In genomic region chr19:5819549-5819948, GRCm38 (mm10) we compare ENCODE assay signal across 7 mouse cellular contexts. TPM values are rescaled to one million over a fixed set of nuclear protein-coding genes. Genes with fewer than 3 reads are reported as not detected.
DNase-seq lines count a peak whose midpoint lies in the region; ATAC-seq and TF ChIP-seq lines count a peak whose summit lies in the region.

No protein-coding gene starts in this region.

- no peaks in the 10 kb centered on the region for H3K9me3 ChIP-seq in neural tube, embryonic 15.5 days (replicated peaks)
- no peaks in the 10 kb centered on the region for H3K9me3 ChIP-seq in kidney, postnatal 0 days (replicated peaks; ENCODE audit: low read length)

- H3K9ac ChIP-seq in neural tube, embryonic 15.5 days (replicated peaks) = no peak overlapping the region
- no peak overlapping the region for H3K9ac ChIP-seq in kidney, postnatal 0 days (ENCODE audit: low read depth, low read length)

- H3K27me3 ChIP-seq in neural tube, embryonic 15.5 days (replicated peaks) = no peaks in the 10 kb centered on the region
- H3K27me3 ChIP-seq in kidney, postnatal 0 days (ENCODE audit: insufficient read depth, low read length) = no peaks in the 10 kb centered on the region

- H3K4me3 ChIP-seq in neural tube, embryonic 15.5 days (replicated peaks) = no peak overlapping the region
- H3K4me3 ChIP-seq in embryonic fibroblast, embryonic 13.5 days (ENCODE audit: insufficient read depth, low read length) = no peak overlapping the region
- H3K4me3 ChIP-seq in kidney, postnatal 0 days (replicated peaks; ENCODE audit: low read depth, low read length) = no peak overlapping the region

- peaks cover 40% of the 10 kb centered on the region for H3K4me1 ChIP-seq in neural tube, embryonic 15.5 days
- peaks cover 21% of the 10 kb centered on the region for H3K4me1 ChIP-seq in embryonic fibroblast, embryonic 13.5 days (ENCODE audit: control insufficient read depth, insufficient read depth, low read length)
- peaks cover 40% of the 10 kb centered on the region for H3K4me1 ChIP-seq in kidney, postnatal 0 days (replicated peaks; ENCODE audit: insufficient read depth, low read length)

- peak; percentile 31 for DNase-seq in neural tube, embryonic 10.5 days (ENCODE audit: extremely low spot score, low spot score)
- DNase-seq in kidney, postnatal 0 days (ENCODE audit: low spot score) = peak; percentile 77
- DNase-seq in urinary bladder, adult 2 months (ENCODE audit: low spot score) = no peak
- DNase-seq in layer of hippocampus, adult 11-12 months (ENCODE audit: low spot score) = no peak

- 58% methylated on average over 12 of the region's 12 CpGs for WGBS in neural tube, embryonic 15.5 days
- WGBS in kidney, postnatal 0 days = 44% methylated on average over 12 of the region's 12 CpGs

- no peaks in the 10 kb centered on the region for H3K36me3 ChIP-seq in neural tube, embryonic 15.5 days
- no peaks in the 10 kb centered on the region for H3K36me3 ChIP-seq in kidney, postnatal 0 days (ENCODE audit: insufficient read depth, low read length)

- TF ChIP-seq CTCF in embryonic fibroblast, embryonic 13.5 days (IDR thresholded peaks at IDR 0.05; ENCODE audit: borderline replicate concordance, insufficient read depth, low read length) = no peak
- TF ChIP-seq CTCF in kidney, postnatal 0 days (IDR thresholded peaks at IDR 0.05; ENCODE audit: low read depth) = peak; percentile 62; the same call in 1 of the 2 replicates

- no peak overlapping the region for H3K4me2 ChIP-seq in neural tube, embryonic 15.5 days
- no peak overlapping the region for H3K4me2 ChIP-seq in kidney, postnatal 0 days (ENCODE audit: low read length)

- no peak overlapping the region for H3K27ac ChIP-seq in neural tube, embryonic 15.5 days (replicated peaks)
- H3K27ac ChIP-seq in embryonic fibroblast, embryonic 13.5 days (ENCODE audit: insufficient read depth, low read length) = peak overlapping the region; percentile 8; the same call in 1 of the 2 replicates
- H3K27ac ChIP-seq in kidney, postnatal 0 days = peak overlapping the region; percentile 93

- ATAC-seq in neural tube, embryonic 15.5 days (ENCODE audit: low FRiP score) = no peak
- ATAC-seq in kidney, postnatal 0 days (replicated peaks; ENCODE audit: low FRiP score, low read depth) = 0 out of 2 replicates have a peak, but pooled peaks have one; percentile 8
- ATAC-seq in megakaryocyte, adult 5-6 weeks (ENCODE audit: poor library complexity, severe bottlenecking) = peak; percentile 42; the same call in 1 of the 2 replicates

- no peak for TF ChIP-seq POLR2A in embryonic fibroblast, embryonic 13.5 days (IDR thresholded peaks at IDR 0.05; ENCODE audit: low read depth, low read length)

RNA-seq across cellular contexts. Expression of gene Scyl1, which starts 48.3 kb away (rescaled TPM):
- 81.6 and 83.1 TPM in 2 replicates for polyA plus RNA-seq in neural tube, embryonic 15.5 days (2015; fragmentation: Nextera tagmentation; extraction: Ambion mirVana)
- polyA plus RNA-seq in embryonic fibroblast, embryonic 13.5 days (2011; ENCODE audit: insufficient read length, low read depth, missing spikeins) = 78.4 and 83.1 TPM in 2 replicates
- 63.5 and 65.1 TPM in 2 replicates for polyA plus RNA-seq in kidney, postnatal 0 days (2015; fragmentation: Nextera tagmentation; extraction: Ambion mirVana)
- total RNA-seq in megakaryocyte, adult 5-6 weeks (2015) = 20.2 and 21.8 TPM in 2 replicates
- total RNA-seq in megakaryocyte, adult 5-6 weeks (2017) = 30.9 and 41.5 TPM in 2 replicates
- polyA plus RNA-seq in urinary bladder, adult 2 months (2012; rRNA removed) = 104 and 123 TPM in 2 replicates

RNA-seq across cellular contexts. Expression of gene Frmd8, which starts 55.5 kb away (rescaled TPM):
- 13.8 and 23.4 TPM in 2 replicates for polyA plus RNA-seq in neural tube, embryonic 15.5 days (2015; fragmentation: Nextera tagmentation; extraction: Ambion mirVana)
- polyA plus RNA-seq in embryonic fibroblast, embryonic 13.5 days (2011; ENCODE audit: insufficient read length, low read depth, missing spikeins) = 24.9 and 35.7 TPM in 2 replicates
- 31.6 and 35.9 TPM in 2 replicates for polyA plus RNA-seq in kidney, postnatal 0 days (2015; fragmentation: Nextera tagmentation; extraction: Ambion mirVana)
- total RNA-seq in megakaryocyte, adult 5-6 weeks (2015) = 21.4 and 21.9 TPM in 2 replicates
- total RNA-seq in megakaryocyte, adult 5-6 weeks (2017) = 19.3 and 23.3 TPM in 2 replicates
- 20.7 and 21.6 TPM in 2 replicates for polyA plus RNA-seq in urinary bladder, adult 2 months (2012; rRNA removed)

RNA-seq across cellular contexts. Expression of gene Slc25a45, which starts 58.1 kb away (rescaled TPM):
- polyA plus RNA-seq in neural tube, embryonic 15.5 days (2015; fragmentation: Nextera tagmentation; extraction: Ambion mirVana) = 2.0 and 3.9 TPM in 2 replicates
- 1.3 and 3.5 TPM in 2 replicates for polyA plus RNA-seq in embryonic fibroblast, embryonic 13.5 days (2011; ENCODE audit: insufficient read length, low read depth, missing spikeins)
- 19.9 and 24.5 TPM in 2 replicates for polyA plus RNA-seq in kidney, postnatal 0 days (2015; fragmentation: Nextera tagmentation; extraction: Ambion mirVana)
- 55.6 and 67.9 TPM in 2 replicates for total RNA-seq in megakaryocyte, adult 5-6 weeks (2015)
- 69.1 and 73.5 TPM in 2 replicates for total RNA-seq in megakaryocyte, adult 5-6 weeks (2017)
- 19.2 and 25.1 TPM in 2 replicates for polyA plus RNA-seq in urinary bladder, adult 2 months (2012; rRNA removed)

Comparison
In these comparisons a context has a peak if more than half of its experiments do, and no peak if none do; other contexts are left out.
1. DNase-seq: peak in neural tube, embryonic 10.5 days (single experiment) and kidney, postnatal 0 days (single experiment); none in urinary bladder, adult 2 months (single experiment) and layer of hippocampus, adult 11-12 months (single experiment).